Mouse (Mus musculus): ENCODE data around the gene Fndc3b.

The Fndc3b gene

DNA sequence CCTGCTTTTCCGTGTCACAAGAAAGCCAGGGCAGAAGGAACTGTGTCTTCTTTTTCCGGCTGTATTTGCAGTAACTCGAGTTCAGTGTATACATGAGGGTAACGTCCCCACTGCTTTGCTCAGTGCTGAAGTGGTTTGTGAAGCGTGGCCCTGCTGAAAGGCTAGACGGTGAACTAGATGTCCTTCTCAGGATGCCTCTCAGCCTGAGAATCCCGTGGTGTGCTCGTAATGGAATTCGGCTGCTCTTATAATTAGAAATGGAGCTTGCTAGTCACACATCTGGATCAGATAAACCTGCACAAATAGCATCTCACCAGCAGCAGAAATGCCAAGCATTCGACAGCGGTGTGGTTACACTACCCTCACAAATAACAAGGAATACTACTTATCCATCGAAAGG, 40.7 kb downstream of the Fndc3b start:
- in situ Hi-C loops (cut with MseI, MboI), result no loop called here

DNA sequence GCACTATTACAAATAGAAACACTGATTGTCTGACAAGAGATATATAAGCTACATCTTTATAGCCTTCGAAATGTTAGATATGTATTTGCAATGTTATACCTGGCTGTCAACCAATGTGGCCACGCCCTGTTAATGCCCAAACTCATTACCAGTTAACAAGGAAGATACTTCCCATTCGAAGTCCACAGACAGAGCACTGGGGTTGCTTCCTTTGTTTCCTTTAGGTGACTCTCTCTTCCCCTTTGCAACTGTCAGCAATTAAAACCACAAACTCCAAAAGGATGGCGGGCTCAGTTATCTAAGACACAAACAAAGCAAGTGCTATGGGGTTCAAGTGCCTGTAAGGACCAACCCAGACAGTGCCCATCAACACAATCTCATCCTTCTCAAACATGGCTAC, 43.8 kb downstream of the Fndc3b start:
- in situ Hi-C loops (cut with MseI, MboI), result no loop called here

DNA sequence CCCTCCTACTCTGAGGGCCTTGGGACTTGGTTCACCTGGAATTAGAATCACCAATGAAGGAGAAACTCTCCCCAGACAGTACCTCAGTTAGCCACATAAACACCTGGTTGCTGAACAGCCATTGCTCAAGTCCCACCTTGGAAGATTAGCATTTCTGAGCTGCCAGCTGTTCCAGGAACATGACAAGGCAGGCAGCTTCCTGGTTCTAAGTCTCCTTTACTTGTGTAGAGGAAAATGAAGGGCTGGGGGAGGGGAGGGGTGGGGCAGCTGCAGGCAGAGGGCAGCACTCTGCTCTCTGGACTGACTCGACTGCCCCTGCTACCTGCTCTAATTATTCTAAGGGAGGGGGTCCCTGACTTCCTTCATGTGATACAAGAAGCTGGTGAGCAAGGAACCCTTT, 45.8 kb downstream of the Fndc3b start:
- in situ Hi-C loops (cut with MseI, MboI), result no loop called here

DNA sequence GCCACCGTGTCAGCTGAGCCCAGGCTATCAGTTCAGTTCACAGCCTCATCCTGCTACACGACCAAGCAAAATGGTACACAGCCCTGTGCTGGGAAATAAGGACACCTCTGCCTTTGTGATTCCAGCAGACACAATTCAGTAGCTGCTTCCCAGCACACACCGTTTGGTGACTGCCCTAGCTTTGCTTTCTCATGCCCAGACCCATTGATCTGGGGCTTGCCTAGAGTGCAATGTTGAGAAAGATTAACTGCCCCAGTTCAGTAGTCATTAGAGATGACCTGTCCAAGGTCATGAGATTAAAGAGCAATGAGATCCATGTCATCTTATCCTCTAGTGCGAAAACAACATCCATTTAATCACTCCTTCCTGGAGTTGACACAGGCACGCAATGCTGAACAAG, 47.9 kb downstream of the Fndc3b start:
- in situ Hi-C loops (cut with MseI, MboI), result no loop called here

DNA sequence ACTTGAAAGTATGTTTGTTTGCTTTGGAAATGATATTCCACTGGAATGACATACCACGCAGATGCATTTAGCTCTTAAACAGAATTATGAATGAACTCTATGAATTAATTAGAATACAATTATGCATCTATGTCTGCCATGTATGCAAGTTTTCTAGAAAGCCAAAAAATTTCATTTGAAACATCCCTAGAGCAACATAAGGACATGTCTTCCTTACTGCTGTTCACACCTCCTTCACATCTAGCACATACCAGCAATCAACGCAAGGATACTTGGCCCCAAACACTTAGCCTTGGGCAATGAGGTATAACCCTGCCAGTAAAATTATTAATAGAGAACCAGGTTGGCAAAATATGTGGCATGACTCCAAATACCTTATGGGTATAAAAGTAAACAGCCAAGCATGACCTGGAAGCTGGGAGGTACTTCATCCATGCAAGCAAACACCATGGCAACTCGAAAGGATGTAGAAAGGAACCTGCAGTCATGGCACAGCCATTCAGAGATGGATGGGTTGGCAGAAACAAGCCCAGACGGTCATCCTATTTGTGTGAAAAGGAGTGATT, 52.8 kb downstream of the Fndc3b start:
- in situ Hi-C loops (cut with MseI, MboI), result no loop called here

DNA sequence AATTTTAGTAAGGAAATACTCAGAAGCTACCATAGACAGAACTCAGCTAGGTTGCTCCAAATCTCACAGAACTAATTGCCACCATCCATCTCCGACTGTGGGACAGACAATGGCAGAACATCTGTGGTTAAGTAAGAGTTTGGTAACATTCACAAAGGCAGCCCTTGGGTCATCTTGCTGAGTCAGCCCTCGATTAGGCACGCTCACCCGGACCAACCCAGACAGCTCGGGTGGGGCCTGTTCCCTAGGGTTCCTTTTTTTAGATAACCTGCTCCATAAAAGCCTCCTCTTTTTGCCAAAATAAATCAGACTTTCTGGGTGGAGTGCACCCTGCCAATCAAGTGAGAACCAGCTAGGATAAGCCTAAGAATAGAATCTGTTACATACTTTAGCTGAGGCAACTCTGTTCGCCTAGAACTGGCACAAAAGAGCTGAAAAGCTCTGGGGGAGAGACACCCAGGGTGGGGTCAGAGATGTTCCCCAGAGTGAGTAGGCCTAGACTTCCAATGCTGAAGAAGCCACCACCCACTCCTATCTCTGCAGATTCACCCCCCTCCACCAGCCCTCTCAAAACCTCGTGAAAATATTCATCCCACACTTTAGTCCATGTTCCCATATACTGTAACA, 54.2 kb downstream of the Fndc3b start:
- in situ Hi-C loops (cut with MseI, MboI), result no loop called here

DNA sequence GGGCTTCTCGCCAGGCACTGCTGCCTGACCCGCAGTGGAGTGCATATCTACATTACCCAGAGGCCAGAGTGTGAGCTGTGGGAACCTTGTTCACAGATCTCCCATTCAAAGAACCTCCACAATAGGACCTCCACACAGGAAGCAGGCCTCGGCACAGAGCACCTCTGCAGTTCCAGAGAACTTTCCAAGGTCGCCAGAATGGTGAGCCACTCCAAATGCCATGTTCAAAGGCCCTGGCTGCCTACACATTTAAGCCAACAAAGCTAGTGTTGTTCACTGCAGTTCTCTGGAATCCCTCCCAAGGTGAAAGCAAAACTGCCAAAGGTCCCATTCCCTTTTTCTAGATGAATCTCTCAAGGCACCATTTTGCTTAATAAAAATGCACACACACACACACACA, 55.4 kb downstream of the Fndc3b start:
- in situ Hi-C loops (cut with MseI, MboI), result no loop called here

DNA sequence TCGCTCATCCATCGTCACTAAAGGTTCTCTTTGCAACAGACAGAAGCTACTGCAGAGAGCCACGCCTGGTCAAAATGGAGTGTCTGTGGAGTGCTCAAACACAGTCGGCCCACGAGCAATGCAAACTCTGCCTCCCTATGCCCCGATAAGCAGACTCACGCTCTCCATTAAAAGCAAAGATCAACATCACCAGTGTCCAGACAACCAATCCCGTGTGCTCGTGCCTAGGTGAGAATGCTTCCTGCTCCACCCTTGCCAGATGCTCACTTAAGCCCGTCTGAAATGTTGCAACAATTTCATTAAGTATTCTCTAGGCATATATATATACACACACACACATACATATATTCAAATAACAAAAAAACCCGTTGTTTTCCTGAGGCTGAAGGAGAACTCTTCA, 56.1 kb downstream of the Fndc3b start:
- in situ Hi-C loops (cut with MseI, MboI), result no loop called here

DNA sequence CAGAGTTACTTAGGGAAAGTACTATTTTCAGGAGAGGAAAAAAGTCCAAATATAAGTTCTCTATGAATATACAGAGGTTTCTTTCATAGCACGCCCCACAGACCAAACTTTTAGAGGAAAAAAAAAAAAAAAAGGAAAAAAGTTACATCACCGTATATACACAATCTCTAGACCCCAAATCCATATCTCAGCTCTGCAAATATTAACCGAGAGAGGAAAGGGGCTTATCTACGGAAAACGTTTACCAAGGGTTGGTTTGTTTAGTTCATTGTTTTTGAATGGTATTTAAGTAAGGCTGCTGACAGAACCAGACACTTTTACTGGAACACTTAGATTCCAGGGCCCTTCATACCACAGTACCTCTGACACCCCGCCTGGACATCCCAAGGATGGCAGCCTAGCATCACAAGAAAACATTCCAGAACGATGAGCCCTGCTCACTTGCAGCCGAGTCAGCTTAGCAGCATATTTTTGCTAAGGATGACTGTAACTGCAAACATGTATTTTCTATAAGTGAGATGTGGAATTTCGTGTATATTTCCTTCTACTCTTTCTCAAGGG, 58.6 kb downstream of the Fndc3b start:
- in situ Hi-C loops (cut with MseI, MboI), result no loop called here

DNA sequence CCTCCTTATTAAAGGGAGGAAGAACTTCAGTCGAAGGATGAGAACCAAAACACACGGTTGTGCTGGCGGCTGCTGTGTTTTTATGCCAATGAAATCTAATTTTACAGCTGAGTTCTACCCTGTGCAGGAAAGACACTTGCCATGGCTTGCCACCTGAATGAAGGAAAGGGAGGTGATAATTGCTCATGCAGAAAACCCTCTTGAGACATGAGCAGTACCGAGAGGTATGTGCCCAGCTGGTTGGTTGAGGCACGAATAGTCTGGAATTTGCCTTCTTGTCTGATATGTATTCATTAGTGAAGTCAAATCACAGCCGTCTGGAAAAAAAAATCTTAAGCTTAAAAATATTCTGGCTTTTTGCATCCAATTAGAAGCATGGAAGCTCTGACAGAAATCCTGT, 59.4 kb downstream of the Fndc3b start:
- in situ Hi-C loops (cut with MseI, MboI), result no loop called here

DNA sequence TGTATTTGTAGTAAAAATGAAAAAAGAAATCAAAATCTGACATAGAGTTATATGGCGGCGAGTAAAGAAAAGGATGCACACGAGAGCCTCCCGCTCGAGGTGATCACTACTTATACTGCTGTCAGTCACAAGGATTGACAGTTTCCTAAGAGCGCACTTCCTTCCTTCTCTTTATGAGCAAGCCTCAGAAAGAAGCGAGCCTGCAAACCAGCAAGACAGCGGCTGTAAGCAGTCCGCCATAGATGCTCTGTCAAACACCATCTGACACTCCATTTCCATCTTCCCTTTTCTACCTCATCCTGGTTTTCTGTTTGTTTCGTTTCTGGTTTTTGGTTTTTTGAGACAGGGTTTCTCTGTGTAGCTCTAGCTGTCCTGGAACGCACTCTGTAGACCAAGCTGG, 61.0 kb downstream of the Fndc3b start:
- in situ Hi-C loops (cut with MseI, MboI), result no loop called here

DNA sequence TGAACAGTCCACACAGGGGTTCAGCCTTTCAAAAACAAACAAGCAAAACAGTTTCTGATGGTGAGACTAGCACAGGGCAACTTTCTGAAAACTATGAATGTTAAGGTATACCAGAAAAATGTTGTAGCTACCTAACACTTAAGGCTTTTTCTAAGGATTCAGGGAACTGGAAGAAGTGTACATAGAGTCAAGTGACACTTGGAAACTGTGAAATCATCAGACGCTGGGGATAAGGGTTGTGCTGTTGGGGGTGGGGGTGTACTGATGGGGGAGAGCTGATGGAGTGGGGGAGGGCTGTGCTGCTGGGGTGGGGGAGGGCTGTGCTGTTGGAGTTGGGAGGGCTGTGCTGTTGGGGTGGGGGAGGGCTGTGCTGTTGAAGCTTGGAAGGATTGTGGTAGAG, 61.8 kb downstream of the Fndc3b start:
- in situ Hi-C loops (cut with MseI, MboI), result no loop called here

DNA sequence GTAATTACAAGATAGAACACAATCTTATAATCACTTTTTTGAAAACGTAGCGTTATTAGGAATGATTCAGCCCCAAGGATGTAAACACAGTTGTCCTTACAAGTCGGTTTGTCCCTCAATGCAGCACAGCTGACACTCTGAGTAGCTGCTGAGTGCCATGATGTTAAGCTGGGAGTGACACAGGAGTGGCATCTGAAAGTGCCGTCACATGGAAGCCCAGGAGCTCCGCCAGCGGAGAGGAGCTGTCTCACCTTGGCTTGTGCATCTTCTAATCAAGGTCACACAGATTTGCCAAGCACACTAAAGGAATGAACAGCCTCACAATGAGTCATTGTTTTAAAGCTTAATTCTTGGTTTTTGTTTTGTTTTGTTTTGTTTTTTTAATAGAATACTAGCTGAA, 68.7 kb downstream of the Fndc3b start:
- in situ Hi-C loops (cut with MseI, MboI), result no loop called here

DNA sequence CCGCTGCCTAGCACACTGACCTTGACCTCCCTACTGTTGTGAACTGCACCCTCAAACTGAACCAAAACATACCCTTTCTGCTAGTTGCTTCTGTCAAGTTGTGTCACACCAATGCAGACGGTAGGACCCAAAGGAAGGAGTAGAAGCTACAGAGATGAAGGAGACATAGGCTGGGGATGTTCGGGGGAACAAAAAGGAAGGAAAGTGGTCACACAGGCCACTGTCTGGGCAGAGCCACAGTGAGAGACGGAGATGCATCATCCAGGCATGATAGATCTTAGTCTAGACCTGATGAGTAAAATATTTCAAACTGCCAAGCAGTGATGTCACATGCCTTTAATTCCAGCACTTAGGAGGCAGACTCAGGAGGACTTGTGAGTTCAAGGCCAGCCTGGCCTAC, 71.4 kb downstream of the Fndc3b start:
- in situ Hi-C loops (cut with MseI, MboI), result no loop called here

DNA sequence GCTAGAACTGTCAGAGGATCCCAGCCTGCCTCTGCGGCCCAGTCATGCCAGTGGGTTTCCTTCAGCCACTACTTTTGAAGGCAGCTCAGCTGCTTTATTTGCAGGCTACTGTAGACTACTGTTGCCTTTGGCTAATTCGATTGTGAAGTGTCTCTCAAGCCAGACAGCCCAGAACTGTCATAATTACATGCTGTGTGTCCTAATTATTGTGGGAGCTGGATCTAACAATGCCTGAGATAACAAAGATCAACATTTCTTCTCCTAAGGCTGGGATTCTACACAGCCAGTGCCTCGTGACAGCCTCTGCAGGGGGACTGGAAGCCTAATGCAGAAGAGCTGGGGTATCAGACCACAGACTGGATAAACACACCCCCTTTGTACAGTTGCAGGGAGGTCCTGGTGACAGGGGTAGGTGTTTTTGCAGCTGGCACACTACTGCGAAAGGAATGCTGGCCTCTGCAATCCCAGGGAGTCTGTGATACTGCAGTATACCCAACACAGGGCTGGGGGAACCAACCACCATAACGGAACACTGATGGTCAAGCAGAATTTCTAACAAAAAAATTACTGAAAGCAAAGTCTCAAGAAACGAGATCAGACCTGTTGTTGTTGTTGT, 74.0 kb downstream of the Fndc3b start:
- in situ Hi-C loops (cut with MseI, MboI), result no loop called here

DNA sequence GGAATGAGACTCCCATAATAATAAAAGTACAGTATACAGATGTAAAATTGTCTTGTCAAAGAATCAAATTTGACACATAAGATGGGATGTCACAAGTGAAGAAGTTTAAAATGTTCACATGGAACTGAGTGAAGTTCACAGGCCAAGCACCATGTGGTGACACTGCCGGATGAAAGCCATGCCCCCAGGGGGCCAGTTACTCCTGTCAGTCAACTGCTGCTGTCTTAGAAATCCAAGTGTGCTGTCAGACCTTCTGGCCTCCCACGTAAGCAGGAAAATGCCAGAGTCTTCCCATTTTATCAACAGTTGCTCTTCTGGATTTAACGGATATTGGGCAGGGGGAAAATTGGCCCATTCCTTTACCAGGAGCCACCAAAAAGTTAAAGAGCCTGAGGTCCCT, 75.3 kb downstream of the Fndc3b start:
- in situ Hi-C loops (cut with MseI, MboI), result no loop called here

DNA sequence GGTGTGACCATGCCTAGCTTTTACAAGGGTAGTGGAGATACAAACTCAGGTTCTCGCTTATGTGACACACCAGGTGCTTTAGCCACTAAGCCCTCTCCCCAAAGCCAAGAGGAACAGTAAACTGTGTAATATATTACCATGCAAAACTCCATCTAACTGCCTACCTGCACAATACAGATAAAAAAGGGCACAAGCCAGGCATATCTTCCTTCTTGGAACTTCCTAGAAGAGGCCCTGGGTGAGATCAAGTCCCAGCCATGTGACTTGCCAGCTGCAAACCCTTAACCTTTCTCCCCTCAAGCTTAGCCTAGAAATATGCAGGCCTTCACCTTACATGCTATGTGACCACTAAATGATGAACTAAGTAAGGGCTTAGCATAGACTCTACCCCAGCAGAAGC, 78.2 kb downstream of the Fndc3b start:
- in situ Hi-C loops (cut with MseI, MboI), result no loop called here

DNA sequence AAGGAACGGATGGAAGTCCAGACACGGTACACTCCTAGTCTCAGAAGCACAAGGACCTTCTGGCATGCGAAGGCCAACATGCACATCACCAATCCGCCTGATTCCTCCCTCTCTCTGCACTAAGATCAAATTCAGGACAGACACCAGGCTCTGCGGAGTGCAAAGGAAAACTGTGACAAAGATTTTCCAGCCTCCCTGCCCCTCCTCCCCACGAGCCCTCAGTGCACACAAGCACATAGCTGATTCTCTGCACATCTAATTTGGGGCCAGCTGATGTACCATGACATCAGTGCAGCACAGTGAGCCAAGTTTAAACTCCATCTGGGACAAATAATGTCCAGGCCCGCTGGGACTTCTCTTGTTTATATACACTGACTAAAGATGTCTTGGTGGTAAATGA, 80.0 kb downstream of the Fndc3b start:
- in situ Hi-C loops (cut with MseI, MboI), result no loop called here

DNA sequence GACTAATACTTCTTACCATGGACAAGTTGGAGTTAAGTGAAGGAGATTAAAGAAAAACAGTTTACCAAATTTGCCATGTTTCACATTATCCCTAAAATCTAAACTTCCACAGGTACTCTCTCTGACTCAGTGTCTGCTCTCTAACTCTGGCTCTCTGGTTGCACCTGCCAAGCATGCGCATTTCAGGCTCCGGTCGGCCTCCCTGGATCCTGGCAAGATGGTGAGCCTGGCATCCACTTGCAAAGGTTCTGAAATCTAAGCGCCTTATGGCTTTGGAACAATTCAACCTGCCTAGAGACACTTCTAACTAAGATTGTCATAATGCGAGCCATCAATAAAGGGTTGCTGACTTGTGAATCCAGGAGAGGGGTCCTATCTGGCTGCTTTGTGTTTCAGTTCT, 81.4 kb downstream of the Fndc3b start:
- in situ Hi-C loops (cut with MseI, MboI), result no loop called here

DNA sequence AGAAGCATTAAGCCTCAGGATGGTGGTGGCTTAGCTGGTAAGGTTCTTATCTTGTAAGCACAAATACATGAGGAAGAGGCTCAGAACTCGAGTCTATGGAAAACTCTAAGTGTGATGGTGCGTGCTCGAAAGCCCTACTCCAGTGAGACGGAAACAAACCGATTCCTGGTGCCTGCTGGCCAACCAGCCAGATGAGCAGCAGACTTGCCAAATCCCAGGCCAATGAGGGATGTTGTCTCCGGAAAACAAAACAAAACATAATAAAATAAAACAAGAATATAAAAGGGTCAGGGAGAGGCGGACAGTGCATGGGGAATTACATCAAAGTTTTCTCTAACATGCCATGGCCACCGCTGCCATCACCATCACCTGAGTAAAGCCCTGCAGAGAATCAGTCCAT, 84.8 kb downstream of the Fndc3b start:
- in situ Hi-C loops (cut with MseI, MboI), result no loop called here

DNA sequence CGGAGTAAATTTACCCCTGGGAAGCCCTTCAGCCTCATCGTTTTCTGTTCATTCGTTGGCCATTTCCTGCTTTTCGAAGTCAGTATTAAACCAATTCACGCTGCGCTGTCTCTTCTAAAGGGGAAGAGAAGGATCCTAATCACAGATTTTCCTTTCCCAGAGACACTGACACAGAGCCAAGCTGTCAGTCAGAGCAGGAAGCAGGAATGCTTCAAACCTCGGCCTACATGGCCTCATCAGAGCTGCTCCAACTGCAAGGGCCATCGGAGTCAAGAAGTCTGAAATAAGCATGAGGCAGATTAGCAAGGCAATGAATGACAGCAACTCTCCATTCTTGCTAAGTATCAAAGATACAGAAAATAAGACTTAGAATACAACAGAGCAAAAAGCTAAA, 85.5 kb downstream of the Fndc3b start:
- in situ Hi-C loops (cut with MseI, MboI), result no loop called here

DNA sequence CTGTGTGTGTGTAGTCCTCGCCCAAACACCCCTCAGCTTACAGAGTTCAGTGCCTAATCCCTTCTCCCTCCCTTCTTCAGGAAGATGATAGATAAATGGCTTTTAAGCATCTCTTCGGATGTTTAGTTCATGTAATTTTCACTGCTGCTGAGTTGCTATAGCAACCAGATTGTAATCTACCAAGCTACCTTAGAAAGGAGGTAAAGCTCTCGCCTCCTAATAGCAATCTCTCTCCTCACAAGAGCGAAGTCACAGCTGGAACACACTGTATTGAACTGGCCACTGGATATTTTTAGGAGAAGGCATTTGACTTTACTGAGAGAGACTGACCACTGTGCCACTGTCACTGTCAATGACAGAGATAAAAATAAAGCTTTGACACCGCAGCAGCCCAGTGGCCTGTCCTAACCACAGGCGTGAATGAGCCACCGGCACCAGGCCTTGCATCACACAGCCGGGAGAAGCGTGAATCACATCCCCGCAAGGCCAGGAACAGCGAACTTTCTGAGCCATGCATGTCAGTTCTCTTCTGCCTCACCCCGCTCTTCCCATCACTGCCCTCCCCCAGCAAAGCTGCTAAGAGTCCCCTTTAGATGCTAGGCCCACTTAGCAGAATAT, 86.0 kb downstream of the Fndc3b start:
- in situ Hi-C loops (cut with MseI, MboI), result no loop called here

DNA sequence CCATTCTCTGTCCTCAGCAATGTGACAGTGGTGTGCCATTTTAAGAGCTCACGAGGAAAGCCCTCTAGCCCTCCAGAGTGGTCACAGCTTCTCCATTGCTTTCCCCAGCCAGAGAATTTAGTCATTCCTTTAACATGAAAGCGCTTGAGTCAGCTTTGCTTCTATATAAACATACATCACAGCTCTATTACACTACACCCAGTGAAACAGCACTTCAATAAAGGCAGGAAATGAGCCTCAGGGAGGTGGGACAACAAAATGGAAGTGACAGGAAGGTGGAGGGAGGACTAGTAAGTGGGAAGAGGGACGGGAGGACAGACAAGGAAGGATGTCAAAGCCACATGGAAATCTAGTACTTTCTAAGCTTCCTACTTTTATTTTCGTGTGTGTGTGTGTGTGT, 88.7 kb downstream of the Fndc3b start:
- in situ Hi-C loops (cut with MseI, MboI), result no loop called here
